Mouse (Mus musculus): ENCODE data around the gene Cyp4a12a.
"Not testable (repeated sequence)": the region's sequence is repeated elsewhere in the genome, so short reads cannot be mapped to it uniquely, and the experiment has no call there.

Cyp4a12a gene

DNA sequence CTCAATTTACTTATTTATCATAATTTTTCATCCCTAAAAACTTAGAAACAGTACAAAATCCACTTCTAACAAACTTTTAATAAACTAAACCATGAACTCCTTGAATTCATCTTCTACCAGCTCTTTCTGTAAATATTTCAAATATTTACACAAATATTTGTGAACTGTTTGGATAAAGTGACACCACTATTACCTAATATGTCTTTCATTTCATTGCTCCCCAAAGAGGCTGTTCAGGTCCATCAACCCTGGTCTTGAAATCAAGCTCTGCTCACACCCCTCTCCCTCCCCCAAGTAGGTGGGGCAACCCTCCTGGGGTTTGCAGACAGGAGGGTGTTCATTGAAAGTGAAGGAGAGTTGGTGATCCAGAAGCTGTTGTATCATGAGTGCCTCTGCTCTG lies at the start of gene Cyp4a12a:
Gene Cyp4a12a, plus strand, starts transcription at position 301 of the 400 bp plus-strand sequence.
- not testable (repeated sequence) for DNase-seq (ENCODE audit: low read depth, low spot score)

GRCm38 (mm10) chr4:115264687-115265569 lies 33.9 kb upstream of the Cyp4a12a start:
- DNase-seq (ENCODE audit: low read depth, low spot score): not testable (repeated sequence)

- DNase-seq (ENCODE audit: low read depth, low spot score): not testable (repeated sequence)
Measured at GRCm38 (mm10) chr4:115278215-115278982, 20.4 kb upstream of the Cyp4a12a start.

GRCm38 (mm10) chr4:115280342-115280741 lies 18.5 kb upstream of the Cyp4a12a start:
- no peak for DNase-seq (ENCODE audit: low read depth, low spot score)

DNA sequence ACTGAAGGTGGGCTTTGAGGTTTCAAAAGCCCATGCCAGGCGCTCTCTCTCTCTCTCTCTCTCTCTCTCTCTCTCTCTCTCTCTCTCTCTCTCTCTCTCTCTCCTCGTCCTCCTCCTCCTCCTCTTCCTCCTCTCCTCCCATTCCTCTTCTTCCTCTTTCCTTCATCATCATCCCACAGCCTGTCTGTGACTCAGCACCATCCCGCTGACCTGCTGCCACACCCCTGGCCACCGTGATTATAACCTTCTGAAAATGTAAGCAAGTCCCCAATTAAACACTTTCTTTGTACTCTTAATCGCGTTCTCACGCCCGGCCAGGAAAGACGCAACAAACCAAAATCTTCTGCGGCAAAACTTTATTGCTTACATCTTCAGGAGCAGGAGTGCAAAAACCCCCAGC lies 18.1 kb upstream of the Cyp4a12a start:
- DNase-seq (ENCODE audit: low read depth, low spot score): not testable (repeated sequence)

- peak; percentile 12 for DNase-seq (ENCODE audit: low read depth, low spot score)
Measured at GRCm38 (mm10) chr4:115281231-115281767, 17.5 kb upstream of the Cyp4a12a start.

DNA sequence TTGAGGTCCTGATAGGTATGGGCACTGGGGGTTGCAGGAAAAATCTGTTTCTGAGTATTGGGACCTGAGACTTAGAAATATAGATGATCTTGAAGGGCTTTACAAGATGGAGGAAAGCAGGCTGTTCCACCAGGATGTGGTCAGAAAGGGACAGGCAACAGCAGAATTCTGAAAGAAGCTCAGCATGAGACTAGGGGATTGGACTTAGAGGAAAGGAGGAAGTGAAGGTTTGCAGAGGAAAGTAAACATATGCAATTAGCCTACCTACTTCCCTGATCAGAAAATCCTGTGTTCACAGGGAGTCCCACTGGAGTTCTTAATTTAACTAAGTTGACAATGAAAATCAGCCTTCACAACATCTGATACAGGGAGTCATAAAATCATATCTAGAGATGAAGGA lies 26.9 kb downstream of the Cyp4a12a start:
- not testable (repeated sequence) for DNase-seq (ENCODE audit: low read depth, low spot score)

GRCm38 (mm10) chr4:115365624-115366023 lies 66.8 kb downstream of the Cyp4a12a start:
- not testable (repeated sequence) for DNase-seq (ENCODE audit: low read depth, low spot score)

- DNase-seq (ENCODE audit: low read depth, low spot score): not testable (repeated sequence)
Measured at GRCm38 (mm10) chr4:115368067-115368466, 69.2 kb downstream of the Cyp4a12a start.
